Mouse (Mus musculus): ENCODE results near the gene Anxa6.
"Not testable (repeated sequence)": the region's sequence is repeated elsewhere in the genome, so short reads cannot be mapped to it uniquely, and the experiment has no call there.

The Anxa6 gene

DNA sequence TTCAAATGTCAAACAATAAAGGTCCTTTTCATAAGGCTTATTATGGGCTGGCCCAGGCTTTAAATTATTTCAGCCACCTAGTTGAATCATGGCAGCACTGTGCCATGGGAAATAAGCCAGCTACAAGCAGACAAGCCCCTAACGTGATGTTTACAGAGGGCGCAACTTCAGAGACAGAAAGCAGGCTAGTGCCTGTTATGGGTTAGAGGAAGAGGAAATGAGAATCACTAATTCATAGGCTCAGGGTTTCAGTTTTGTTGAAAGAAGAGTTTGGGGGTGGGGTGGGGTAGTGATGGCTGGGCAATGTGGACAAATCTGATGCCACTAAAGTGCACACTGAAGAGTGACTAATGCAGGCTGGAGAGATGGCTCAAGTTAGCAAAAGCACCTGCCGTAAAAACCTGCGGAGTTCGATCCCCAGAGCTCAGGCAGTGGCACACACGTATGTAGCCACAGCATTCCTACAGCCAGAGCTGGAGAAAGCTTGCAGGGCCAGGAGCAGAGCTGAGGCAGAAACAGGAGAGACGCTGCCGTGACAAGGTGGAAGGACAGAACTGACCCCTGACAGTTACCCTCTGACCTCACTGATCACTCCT is 44.4 kb downstream of the Anxa6 start:
- no peak for DNase-seq

DNA sequence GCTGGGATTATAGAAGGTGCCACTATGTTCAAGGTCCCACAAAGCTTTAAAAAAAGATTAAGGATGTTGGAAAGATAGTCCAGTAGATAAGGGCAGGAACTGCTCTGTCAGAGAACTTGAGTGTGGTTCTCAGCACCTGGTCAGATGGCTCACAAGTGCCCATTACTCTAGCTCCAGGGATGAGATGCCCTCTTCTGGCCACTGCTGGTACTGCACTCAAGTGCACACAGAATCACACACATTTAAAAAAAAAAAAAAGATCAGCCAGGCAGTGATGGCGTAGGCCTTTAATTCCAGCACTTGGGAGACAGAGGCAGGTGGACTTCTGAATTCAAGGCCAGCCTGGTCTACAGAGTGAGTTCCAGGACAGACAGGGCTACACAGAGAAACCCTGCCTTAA is 45.3 kb downstream of the Anxa6 start:
- peak; percentile 28 for DNase-seq

DNA sequence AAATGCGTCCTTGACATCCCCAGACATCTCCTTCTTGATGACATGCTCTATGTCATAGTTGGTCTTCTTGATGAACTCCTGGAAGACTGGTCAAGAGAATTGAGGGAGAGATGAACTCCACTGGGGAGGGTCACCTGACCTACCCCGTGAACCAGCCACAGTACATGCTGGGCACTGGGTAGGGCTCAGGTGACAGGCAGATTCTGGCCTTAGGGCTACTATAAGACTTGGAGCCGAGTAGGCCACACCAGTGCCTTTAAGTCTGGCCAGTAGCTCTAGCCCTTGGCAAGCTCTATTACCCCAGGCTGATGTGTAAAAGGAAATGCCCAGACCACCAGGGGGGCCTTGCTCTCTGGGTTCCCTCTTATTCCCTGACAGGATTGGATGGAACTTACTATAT is 48.2 kb downstream of the Anxa6 start:
- DNase-seq: no peak

DNA sequence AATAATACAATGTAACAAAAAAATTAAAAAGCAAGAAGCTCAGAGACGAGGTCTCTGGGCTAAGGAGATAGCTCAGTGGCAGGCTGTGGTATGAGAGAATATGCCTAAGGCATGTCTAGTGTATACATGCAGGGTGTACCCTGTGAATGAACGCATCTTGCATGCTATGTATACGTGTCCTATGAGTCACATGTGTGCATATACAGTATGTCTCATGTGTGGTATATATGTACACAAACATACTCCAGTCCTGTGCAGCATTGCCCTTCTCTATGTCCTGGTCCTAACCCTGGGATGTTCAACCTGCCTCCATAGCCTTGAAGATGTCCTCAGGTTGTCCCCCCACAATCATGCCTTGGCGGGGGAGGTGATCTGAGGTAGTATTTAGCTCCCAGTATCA is 48.7 kb downstream of the Anxa6 start:
- DNase-seq: no peak

DNA sequence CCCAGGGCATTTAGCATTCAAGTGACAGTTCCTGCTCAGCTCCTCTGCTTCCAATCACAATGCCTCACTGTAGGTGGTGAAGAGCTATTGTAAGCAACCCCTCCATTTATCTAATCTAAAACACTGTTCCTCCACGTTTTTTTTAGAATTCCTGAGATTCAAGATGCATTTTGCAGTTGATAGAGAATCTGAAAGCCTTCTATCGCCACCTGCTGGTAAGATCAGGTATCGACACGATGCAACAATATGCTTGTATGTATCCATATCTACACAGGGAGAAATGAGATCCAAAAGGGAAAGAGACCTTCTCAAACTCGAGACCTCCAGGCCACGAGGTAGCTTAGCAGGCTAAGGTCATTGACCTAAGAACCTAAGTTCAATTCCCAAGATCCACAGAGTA is 49.2 kb downstream of the Anxa6 start:
- peak; percentile 78 for DNase-seq

DNA sequence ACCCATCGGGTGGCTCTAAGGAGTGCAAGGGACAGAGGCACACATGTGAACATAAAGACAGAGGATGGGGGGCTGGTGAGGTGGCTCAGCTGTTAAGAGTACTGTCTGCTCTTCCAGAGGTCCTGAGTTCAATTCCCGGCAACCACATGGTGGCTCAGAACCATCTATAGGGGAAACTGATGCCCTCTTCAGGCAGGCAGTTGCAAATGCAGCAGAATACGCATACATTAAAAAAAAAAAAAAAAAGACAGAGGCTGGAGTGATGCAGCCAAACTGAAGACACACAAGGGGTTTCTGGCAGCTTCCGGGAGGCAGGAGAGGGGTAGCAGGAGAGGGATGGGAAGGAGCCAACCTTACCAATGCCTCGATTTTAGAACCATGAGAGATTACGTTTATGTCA is 50.7 kb downstream of the Anxa6 start:
- DNase-seq: no peak

DNA sequence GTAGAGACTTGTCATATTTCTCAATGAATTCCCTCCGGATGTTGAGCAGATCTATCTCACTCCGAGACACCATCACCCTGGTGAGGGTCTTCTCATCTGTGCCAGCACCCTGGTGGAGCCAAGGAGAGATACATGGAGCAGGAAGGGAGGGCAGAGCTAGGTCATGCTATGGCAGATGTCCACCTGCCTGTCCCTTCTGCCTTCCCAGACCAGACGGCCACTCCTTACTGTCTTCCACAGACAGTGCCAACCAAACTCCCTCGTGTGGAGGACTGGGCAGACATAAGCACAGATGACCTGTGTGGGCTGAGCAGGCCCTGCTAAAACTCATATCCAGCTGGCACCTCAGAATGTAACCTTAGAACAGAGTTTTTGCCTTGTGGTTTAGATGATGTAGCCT is 51.6 kb downstream of the Anxa6 start:
- no peak for DNase-seq

DNA sequence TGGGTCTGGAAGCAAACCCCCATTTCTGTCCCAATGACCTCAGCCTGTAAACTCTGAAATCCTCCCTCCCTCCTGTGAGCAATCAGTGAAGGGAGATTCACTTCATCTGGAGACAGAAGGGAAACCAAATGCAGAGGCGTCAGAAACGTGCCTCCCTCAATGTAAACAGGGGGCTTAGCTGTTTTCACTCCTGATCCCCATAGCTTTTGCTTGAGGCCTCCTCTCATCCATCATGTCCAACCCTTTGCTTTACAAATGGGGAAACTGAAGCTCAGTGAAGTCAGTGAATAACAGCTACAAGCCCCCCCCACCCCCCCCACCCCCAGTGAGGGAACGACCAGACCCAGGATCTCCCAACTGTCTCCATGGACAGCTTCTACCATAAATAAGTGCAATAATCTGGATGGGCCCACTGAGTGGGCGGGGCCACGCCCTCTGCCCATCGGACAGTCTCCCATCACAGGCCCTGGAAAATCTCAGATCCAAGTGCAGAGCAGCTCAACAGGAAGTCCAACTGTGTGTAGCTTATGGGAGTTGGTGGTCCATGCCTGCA is 55.8 kb downstream of the Anxa6 start:
- no peak for DNase-seq

DNA sequence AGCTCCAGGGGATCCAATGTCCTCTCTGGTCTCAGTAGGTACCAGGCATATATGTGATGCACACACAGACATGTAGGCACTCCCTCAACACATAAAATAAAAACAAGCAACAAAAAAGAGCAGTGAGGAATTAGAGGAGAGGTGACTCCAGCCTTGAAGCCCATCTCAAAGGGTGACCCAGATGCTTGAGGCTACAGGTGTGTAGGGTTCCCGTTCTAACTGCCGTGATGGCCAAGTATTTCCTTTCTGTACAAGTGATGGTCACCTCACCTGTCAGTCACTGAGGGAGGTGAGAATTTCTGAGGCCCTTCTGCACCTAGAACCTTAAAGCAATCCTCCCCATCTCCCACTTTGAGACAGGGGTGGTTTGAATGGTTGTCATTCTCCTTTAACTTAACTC is 56.9 kb downstream of the Anxa6 start:
- no peak for DNase-seq

DNA sequence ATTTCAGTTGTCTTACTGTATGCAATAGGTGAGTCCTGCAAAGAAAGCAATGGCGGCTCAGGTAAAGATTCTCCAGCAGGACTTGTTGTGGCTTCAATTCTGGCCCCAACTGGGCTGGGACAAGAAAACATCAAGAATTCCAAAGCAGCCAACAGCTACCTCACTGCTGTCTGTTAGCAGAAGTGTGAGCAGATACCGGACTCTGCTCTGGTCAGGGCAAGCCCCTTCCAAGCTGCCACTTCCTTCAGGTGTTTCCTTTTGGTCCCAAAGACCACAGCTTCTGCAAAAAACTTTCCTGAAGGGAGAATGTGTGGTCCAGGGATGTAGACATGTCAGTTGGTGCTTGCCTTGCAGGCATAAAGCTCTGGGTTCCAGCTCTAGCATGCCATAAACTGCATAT is 57.5 kb downstream of the Anxa6 start:
- DNase-seq: no peak

DNA sequence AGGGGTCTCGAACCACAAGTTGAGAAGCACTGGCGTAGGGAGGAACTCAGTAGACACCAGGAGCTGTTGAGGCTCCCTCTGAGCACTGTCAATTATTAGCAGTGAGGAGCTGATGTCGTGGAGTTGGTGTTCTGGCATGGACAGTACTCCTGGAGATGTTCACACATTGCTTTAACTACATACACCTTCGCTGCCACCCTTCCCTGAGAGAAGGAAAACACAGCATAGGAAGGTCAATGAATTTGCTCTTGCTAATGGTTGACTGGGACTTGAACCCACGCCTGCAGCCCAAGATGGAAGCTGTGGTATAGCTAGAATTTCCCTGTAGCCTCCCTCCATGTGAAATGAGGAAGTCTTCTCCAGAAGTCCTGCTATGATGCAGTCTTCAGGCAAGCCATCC is 57.9 kb downstream of the Anxa6 start:
- DNase-seq: no peak

DNA sequence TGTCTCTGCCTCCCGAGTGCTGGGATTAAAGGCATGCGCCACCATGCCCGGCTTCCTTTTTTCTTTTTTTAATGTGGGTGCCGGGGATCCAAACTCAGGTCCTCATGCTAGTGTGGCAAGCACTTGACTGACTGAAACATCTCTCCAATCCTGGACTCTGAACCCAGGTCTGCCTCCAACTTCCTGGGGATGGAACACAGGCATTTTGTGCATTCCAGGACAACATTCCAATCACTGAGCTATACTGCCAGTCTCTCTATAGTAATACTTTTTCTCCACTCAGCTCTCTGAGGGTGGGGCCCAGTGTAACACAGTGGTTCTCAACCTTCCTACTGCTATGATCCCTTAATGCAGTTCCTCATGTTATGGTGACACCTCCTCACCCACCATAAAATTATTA is 58.6 kb downstream of the Anxa6 start:
- no peak for DNase-seq

DNA sequence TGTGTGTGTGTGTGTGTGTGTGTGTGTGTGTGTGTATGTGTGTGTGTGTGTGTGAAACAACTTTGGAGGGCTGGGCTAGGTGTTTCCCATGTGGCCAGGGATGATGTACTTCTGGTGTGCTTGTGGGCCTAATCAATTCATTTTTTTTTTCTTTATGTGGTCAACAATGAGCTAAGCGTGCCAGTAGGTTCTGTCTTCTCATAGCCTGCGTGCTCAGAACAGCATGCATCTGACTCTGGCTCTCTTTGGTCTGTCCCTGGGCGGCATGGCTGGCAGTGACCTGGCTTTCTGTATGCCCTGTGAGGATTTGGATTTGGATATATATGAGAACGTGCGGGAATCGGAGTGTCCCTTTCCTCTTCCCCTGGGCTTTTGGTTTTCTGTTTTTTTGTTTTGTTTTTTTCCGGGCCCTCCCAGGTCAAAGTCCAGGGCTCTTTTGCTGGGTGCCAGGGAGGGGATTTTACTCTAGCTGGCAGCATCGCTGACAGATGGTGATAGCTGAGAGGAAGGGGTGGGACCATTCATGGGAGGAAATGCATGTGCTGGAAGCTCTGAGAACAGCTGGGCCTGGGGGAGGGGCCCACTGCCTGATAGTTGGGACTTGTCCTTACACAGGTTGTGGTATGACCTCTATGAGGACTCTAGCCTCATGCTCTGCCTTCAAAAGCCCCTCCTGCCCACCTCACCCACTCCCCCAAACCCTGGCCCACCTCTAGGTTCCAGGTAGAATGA is 59.6 kb downstream of the Anxa6 start:
- no peak for DNase-seq

DNA sequence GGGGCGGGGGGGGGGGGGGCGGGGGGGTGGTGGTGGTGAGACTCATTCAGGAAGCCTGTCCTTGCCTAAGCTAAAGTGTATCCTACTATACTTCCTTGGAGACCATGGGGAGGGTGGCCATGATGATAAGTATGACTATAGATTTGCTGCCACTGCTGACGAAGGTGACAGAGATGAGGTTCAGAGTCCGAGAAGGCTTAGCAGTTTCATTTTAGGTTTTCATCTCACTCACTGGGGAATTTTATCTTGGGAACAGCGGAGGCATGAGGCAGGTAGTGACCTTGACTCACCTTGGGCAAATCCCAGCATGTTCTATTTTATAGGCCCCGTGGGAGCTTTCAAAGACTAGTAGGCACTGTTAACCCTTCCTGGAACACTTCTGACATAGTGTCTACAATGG is 60.5 kb downstream of the Anxa6 start:
- no peak for DNase-seq

DNA sequence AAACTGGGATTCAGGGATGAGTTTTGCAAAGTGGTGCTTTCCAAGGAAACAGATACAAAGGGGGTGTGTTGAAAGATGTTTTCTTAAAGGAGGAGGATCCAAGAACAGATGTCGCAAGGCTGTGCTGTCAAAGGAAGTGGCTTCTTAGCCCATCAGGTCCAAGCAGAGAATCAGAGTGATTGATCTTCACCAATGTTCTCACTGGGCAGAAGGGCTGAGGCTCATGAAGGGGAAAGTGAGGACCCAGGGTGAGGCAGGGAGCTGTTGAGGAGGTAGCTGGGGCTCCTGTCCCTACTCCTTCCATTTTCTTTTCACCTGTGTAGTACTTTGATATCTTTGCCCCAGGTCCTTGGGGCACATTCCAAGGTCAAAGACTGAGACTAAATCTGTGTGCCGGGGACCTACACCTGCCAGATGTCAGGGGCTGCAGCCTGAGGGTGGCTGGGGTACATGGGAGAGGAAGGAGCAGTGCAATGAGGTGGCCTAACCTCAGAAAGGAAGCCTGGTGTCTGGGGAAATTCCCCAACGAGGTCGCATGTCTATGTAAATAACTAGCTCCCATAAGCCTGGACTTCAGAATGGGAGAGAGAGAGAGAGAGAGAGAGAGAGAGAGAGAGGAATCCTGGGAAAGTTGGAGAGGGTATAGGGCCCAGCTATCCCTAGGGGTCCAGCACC is 61.1 kb downstream of the Anxa6 start:
- no peak for DNase-seq

DNA sequence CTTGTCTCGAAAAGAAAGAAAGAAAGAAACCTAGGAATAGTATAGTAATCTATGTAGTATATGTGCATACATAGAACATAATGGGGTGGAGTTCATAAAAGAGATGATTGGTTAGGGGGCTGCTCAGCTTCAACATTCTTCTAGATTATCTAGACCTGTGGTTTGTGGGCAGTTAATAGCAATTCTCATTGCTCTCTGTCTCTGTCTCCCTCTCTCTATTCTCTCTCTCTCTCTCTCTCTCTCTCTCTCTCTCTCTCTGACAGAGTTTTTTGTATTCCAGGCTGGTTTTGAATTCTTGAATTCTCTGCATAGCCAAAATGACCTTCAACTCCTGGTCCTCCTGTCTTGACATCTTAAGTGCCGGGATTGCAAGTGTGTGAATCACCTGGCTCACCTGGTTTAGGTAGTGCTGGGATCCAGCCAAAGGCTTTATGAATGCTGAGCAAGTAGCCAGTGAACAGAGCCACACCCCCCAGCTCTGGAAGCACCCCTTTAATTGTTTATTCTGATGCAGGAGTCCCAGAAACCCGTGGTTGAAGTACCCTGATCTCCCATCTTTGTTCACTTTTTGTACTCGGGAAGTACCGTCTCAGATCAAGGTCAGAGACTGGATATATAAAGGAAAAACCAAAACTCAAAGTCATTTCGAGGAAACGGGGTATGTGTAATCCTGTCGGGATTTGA is 61.7 kb downstream of the Anxa6 start:
- no peak for DNase-seq

DNA sequence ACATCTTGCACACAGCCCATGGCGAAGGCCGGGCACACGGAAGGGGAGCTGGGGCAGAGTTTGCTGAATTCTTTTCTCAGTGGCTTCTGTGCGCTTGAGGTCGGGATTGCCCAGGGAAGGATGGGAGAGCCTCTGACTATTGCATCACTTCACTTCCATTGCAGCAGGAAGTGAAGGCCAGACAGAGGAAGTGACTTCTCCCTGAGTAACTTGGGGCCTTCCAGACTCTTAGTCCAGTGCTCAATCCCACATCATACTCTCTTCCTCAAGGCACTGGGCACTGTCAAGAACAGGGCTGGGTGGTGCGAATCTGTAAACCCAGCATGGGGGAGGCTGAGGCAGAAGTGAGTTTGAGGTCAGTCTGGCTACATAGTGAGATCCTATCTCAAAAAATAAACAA is 68.0 kb downstream of the Anxa6 start:
- DNase-seq: no peak

DNA sequence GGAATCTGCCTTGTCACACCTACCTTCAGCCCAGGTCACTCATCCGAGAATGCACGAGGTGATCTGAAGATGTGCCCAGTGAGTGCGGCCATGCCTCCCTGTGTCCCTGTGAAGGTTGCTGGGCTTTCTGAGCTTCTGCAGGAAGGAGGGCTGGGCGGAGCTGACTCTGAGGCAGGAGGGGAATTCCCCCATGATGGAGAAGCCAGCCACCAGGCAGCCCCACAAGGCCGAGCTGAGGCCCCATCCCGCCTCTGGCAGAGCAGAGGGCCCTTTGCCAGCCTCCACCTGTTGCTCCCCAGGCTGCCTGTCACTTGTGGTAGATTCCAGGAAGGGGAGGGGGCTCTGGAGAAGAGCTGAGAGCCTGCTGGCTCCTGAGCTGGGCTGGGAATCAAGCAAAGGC is 70.4 kb downstream of the Anxa6 start, which contains the start of gene Tnip1:
Gene Tnip1, minus strand, starts transcription at position 108 of the 400 bp plus-strand sequence.
- DNase-seq: no peak

DNA sequence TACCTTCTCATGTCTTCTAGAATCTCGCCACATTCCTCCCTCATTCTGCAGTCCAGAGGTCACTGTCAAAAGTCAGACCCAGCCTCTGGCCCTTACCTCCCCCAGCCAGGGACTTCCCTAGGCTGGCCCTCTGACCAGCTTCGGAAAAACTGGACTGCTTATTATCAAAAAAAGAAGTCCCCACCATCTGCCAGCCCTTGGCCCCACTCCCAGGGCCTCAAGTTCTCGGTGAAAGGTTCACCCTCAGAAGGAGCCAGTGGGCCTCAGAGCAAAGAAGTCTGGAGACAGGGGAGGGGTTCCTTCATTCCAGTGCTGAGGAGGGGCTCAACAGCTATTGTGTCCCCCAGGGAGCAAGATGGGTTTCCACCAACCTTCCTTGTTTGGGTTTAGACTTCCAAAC is 71.3 kb downstream of the Anxa6 start:
- DNase-seq: no peak

DNA sequence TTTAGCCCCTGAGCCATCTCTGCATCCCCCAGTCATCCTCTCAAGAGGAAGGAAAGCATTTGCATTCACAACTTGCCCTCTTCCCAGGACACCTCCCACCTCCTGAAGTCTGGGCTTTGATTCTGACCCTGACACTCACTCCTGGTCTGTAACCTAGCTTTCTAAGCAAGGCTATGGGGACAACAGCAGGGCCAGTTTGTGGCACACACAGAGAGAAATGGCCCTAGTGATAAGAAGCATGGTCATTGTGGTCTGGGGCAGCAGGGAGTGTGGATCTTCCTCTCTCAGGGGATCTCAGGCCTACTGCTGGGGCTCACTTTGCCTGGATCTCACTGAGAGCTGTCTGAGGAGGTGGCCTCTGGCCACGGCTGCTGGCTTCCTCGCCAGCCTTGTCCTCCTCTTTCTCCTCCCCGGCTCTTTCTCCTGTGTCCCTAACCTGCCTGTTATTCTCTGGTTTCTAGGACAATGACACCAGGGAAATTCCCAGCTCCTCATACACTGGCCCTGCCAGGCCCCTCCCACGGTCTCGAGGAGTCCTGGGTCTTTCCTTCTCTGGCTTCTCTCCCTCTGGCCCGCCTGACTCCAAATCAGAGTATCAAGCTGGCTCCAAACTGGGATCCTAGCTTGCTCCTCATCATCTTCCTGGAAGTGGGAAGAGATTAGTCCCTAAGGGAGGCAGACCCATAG is 71.9 kb downstream of the Anxa6 start:
- no peak for DNase-seq

DNA sequence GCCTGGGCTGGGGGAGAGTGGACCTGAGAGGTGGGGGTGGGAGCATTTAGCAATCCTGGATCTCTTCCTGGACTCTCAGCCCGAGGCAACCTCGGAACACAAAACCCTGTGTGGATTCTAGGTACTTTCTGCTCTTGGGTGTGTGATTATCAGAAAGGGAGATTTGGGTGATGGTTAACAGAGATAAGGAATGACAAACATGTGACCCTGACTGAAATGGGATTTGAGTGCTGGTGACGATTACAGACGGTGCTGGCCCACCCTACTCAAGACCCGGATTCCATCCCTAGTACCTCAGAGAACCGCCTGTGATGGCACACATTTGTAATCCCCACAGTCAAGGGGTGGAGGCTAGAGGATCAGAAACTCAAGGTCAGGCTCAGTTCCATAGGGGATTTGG is 73.0 kb downstream of the Anxa6 start:
- no peak for DNase-seq

DNA sequence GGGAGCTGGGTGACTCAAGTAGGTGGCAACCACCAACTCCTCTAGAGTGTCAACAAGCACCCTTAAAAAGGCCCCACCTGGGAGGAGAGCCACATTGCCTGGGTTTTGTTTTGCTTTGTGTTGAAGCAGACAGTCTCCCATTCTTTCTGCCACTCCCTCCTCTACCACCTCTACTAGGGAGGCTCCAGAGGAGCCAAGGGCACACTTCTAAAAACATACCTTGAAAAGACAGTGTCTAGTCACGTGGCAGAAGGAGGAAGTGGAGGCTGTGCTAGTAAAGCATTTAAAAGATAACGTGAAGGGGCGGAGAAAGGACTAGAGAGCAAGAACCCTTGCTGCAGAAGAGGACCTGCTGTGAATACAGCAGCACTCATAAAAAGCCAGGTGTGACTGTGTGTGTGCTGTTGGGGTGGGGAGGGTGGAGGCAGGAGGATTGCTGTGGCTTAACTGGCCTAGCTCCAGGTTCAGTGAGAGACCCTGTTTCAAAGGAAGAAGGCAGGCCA is 74.6 kb downstream of the Anxa6 start:
- DNase-seq: no peak

DNA sequence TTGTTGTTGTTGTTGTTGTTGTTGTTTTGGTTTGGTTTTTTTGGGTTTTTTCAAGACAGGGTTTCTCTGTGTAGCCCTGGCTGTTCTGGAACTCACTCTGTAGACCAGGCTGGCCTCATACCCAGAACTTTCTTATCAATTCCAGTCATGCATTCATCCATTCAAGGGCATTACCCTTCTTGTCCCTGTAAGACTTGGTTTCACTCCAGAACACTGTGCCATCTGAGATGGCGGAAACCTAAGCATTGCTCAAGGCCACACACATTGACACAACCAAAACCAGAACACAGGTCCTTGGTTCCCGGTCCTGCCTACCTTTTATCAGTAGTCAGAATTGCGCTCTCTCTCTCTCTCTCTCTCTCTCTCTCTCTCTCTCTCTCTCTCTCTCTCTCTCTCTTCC is 75.5 kb downstream of the Anxa6 start:
- not testable (repeated sequence) for DNase-seq
